In genomic region chr9:63339256-63339655, GRCm38 (mm10) we compare ENCODE assay signal across 22 mouse cellular contexts. TPM values are rescaled to one million over a fixed set of nuclear protein-coding genes. Genes with fewer than 3 reads are reported as not detected.
DNase-seq lines count a peak whose midpoint lies in the region; ATAC-seq and TF ChIP-seq lines count a peak whose summit lies in the region.
"Had no signal": no experiment of that assay in that cellular context is flagged by ENCODE, and none has a peak within 500 bp of the region (broad histone marks: within the 10 kb centered on the region; RNA-seq: fewer than 3 reads in every experiment).

No protein-coding gene starts in this region.

- TF ChIP-seq CTCF in midbrain, postnatal 0 days (IDR thresholded peaks at IDR 0.05), result no peak

- H3K4me2 ChIP-seq in midbrain, embryonic 13.5 days (replicated peaks), result no peak overlapping the region
- H3K4me2 ChIP-seq in midbrain, postnatal 0 days (ENCODE audit: low read depth, low read length, poor library complexity, severe bottlenecking), result no peak overlapping the region
- H3K4me2 ChIP-seq in hindbrain, embryonic 14.5 days (replicated peaks), result no peak overlapping the region
- no peak overlapping the region for H3K4me2 ChIP-seq in neural tube, embryonic 13.5 days
- H3K4me2 ChIP-seq: embryonic facial prominence, embryonic 15.5 days; limb, embryonic 13.5 days; liver, embryonic 12.5 days had no signal

- H3K9me3 ChIP-seq in midbrain, embryonic 13.5 days, result no peaks in the 10 kb centered on the region
- H3K9me3 ChIP-seq in midbrain, postnatal 0 days (ENCODE audit: low read length), result no peaks in the 10 kb centered on the region
- no peaks in the 10 kb centered on the region for H3K9me3 ChIP-seq in hindbrain, embryonic 14.5 days (ENCODE audit: control insufficient read depth, low read length)
- no peaks in the 10 kb centered on the region for H3K9me3 ChIP-seq in neural tube, embryonic 13.5 days
- H3K9me3 ChIP-seq: embryonic facial prominence, embryonic 15.5 days; heart, embryonic 10.5 days; limb, embryonic 13.5 days; liver, embryonic 12.5 days had no signal

- no peak overlapping the region for H3K4me3 ChIP-seq in midbrain, embryonic 13.5 days (replicated peaks)
- no peak overlapping the region for H3K4me3 ChIP-seq in midbrain, postnatal 0 days (ENCODE audit: low read depth, low read length)
- no peak overlapping the region for H3K4me3 ChIP-seq in hindbrain, embryonic 14.5 days (replicated peaks; ENCODE audit: low read length)
- H3K4me3 ChIP-seq in neural tube, embryonic 13.5 days, result no peak overlapping the region
- H3K4me3 ChIP-seq: embryonic facial prominence, embryonic 15.5 days; heart, embryonic 10.5 days; limb, embryonic 13.5 days; liver, embryonic 12.5 days had no signal

- H3K27ac ChIP-seq in midbrain, embryonic 13.5 days, result peak overlapping the region; percentile 46
- H3K27ac ChIP-seq in midbrain, postnatal 0 days (ENCODE audit: low read depth, low read length), result no peak overlapping the region
- H3K27ac ChIP-seq in hindbrain, embryonic 14.5 days, result peak overlapping the region; percentile 73
- peak overlapping the region; percentile 61 for H3K27ac ChIP-seq in neural tube, embryonic 13.5 days (replicated peaks)
- H3K27ac ChIP-seq: embryonic facial prominence, embryonic 15.5 days; heart, embryonic 10.5 days; limb, embryonic 13.5 days; liver, embryonic 12.5 days had no signal

- peak; percentile 21 for DNase-seq in embryo, embryonic 10 days (ENCODE audit: low spot score)
- DNase-seq in embryo, embryonic 11 days, result no peak
- no peak for DNase-seq in midbrain, postnatal 0 days (ENCODE audit: low spot score)
- DNase-seq in hindbrain, embryonic 14.5 days (ENCODE audit: low spot score), result peak; percentile 47
- no peak for DNase-seq in left cerebral cortex, adult 8-10 months (ENCODE audit: low spot score in 2 of 2)
- DNase-seq: adrenal gland, postnatal 10 days; cerebellum, adult 9-10 months; gastrocnemius, postnatal 10 days; heart, postnatal 10 days; kidney, postnatal 25 days; lung, adult 2 months; lung, postnatal 14 days; thymus, adult 18-20 months; thymus, postnatal 36 days had no signal

- H3K9ac ChIP-seq in midbrain, embryonic 13.5 days (replicated peaks), result no peak overlapping the region
- no peak overlapping the region for H3K9ac ChIP-seq in midbrain, postnatal 0 days (replicated peaks; ENCODE audit: low read length, poor library complexity, severe bottlenecking)
- H3K9ac ChIP-seq in hindbrain, embryonic 14.5 days, result no peak overlapping the region
- no peak overlapping the region for H3K9ac ChIP-seq in neural tube, embryonic 13.5 days
- H3K9ac ChIP-seq: embryonic facial prominence, embryonic 15.5 days; limb, embryonic 13.5 days; liver, embryonic 12.5 days had no signal

- WGBS in midbrain, embryonic 13.5 days, result 25% methylated on average over 6 of the region's 6 CpGs
- WGBS in midbrain, postnatal 0 days, result 26% methylated on average over 6 of the region's 6 CpGs
- WGBS in hindbrain, embryonic 14.5 days, result 21% methylated on average over 6 of the region's 6 CpGs
- 27% methylated on average over 6 of the region's 6 CpGs for WGBS in neural tube, embryonic 13.5 days

- no peaks in the 10 kb centered on the region for H3K27me3 ChIP-seq in midbrain, embryonic 13.5 days
- no peaks in the 10 kb centered on the region for H3K27me3 ChIP-seq in midbrain, postnatal 0 days (ENCODE audit: insufficient read depth, low read length)
- H3K27me3 ChIP-seq in hindbrain, embryonic 14.5 days (ENCODE audit: control insufficient read depth, insufficient read depth, low read length), result no peaks in the 10 kb centered on the region
- H3K27me3 ChIP-seq in neural tube, embryonic 13.5 days, result no peaks in the 10 kb centered on the region
- H3K27me3 ChIP-seq: embryonic facial prominence, embryonic 15.5 days; limb, embryonic 13.5 days; liver, embryonic 12.5 days had no signal

- H3K36me3 ChIP-seq in midbrain, embryonic 13.5 days, result peaks cover 24% of the 10 kb centered on the region
- peaks cover 15% of the 10 kb centered on the region for H3K36me3 ChIP-seq in midbrain, postnatal 0 days (ENCODE audit: insufficient read depth, low read length)
- no peaks in the 10 kb centered on the region for H3K36me3 ChIP-seq in hindbrain, embryonic 14.5 days (replicated peaks; ENCODE audit: control insufficient read depth, insufficient read depth)
- peaks cover 19% of the 10 kb centered on the region; the same call in 1 of the 2 replicates for H3K36me3 ChIP-seq in neural tube, embryonic 13.5 days

- no peak for ATAC-seq in midbrain, embryonic 13.5 days
- ATAC-seq in midbrain, postnatal 0 days (ENCODE audit: low FRiP score), result no peak
- ATAC-seq in hindbrain, embryonic 14.5 days (ENCODE audit: low FRiP score), result no peak
- ATAC-seq in neural tube, embryonic 13.5 days (ENCODE audit: low read depth), result no peak
- ATAC-seq: forebrain, embryonic 16.5 days; intestine, postnatal 0 days; liver, embryonic 12.5 days had no signal

- peaks cover 26% of the 10 kb centered on the region for H3K4me1 ChIP-seq in midbrain, embryonic 13.5 days (replicated peaks)
- no peaks in the 10 kb centered on the region for H3K4me1 ChIP-seq in midbrain, postnatal 0 days (ENCODE audit: insufficient read depth, low read length)
- peaks cover 21% of the 10 kb centered on the region for H3K4me1 ChIP-seq in hindbrain, embryonic 14.5 days (replicated peaks; ENCODE audit: control insufficient read depth, insufficient read depth, low read length)
- H3K4me1 ChIP-seq in neural tube, embryonic 13.5 days (replicated peaks), result peaks cover 32% of the 10 kb centered on the region
- H3K4me1 ChIP-seq: heart, embryonic 10.5 days; liver, embryonic 12.5 days had no signal

RNA-seq across cellular contexts. Expression of gene Map2k5, which starts 38.4 kb away (rescaled TPM):
- 37.7 and 40.9 TPM in 2 replicates for polyA plus RNA-seq in midbrain, embryonic 13.5 days (2015; fragmentation: Nextera tagmentation; extraction: Ambion mirVana)
- total RNA-seq in midbrain, postnatal 0 days (2014; rRNA removed), result 22.4 and 23.4 TPM in 2 replicates
- polyA plus RNA-seq in midbrain, postnatal 0 days (2015; fragmentation: Nextera tagmentation; extraction: Ambion mirVana), result 32.7 and 35.0 TPM in 2 replicates
- 35.9 and 36.1 TPM in 2 replicates for polyA plus RNA-seq in hindbrain, embryonic 14.5 days (2014; fragmentation: Nextera tagmentation; extraction: Ambion mirVana)
- polyA plus RNA-seq in neural tube, embryonic 13.5 days (2015; fragmentation: Nextera tagmentation; extraction: Ambion mirVana), result 35.3 and 40.0 TPM in 2 replicates
- total RNA-seq in left cerebral cortex, adult 8-10 months (2022), result 10 to 100 TPM; 33.9 to 36.7 (median 35.6) TPM

RNA-seq across cellular contexts. Expression of gene 2300009A05Rik, which starts 59.8 kb away (rescaled TPM):
- polyA plus RNA-seq in midbrain, embryonic 13.5 days (2015; fragmentation: Nextera tagmentation; extraction: Ambion mirVana), result 58.4 TPM in 2 replicates
- total RNA-seq in midbrain, postnatal 0 days (2014; rRNA removed), result 45.8 and 54.1 TPM in 2 replicates
- 82.8 and 98.4 TPM in 2 replicates for polyA plus RNA-seq in midbrain, postnatal 0 days (2015; fragmentation: Nextera tagmentation; extraction: Ambion mirVana)
- polyA plus RNA-seq in hindbrain, embryonic 14.5 days (2014; fragmentation: Nextera tagmentation; extraction: Ambion mirVana), result 74.3 and 78.7 TPM in 2 replicates
- polyA plus RNA-seq in neural tube, embryonic 13.5 days (2015; fragmentation: Nextera tagmentation; extraction: Ambion mirVana), result 59.4 and 75.4 TPM in 2 replicates
- 10 to 100 TPM; 20.5 to 26.4 (median 21.3) TPM for total RNA-seq in left cerebral cortex, adult 8-10 months (2022)

Comparison
In these comparisons a context has a peak if more than half of its experiments do, and no peak if none do; other contexts are left out.
1. DNase-seq: peak in embryo, embryonic 10 days (single experiment) and hindbrain, embryonic 14.5 days (single experiment); none in embryo, embryonic 11 days (single experiment), midbrain, postnatal 0 days (single experiment) and left cerebral cortex, adult 8-10 months (0 of 2).